Mouse (Mus musculus) liver, adult 2 months (tissue): Measurements from ENCODE around the gene Cby3.

Experiments
- CTCF ChIP-seq: fragments of 200-500 bp; IDR thresholded peaks from 2 replicates; pipeline ENCODE4 v1.5.1; 2011; ENCODE audit warnings: low read depth, low read length, control low read depth
- POLR2A ChIP-seq: fragments of 200-500 bp; IDR thresholded peaks from 2 replicates; pipeline ENCODE4 v1.6.1; 2011; ENCODE audit warnings: low read length, control low read depth; ENCODE audit not compliant: insufficient read depth; ENCODE audit errors: extremely low read depth

GRCm38 (mm10) chr11:50373086-50373485 lies 18.8 kb downstream of the Cby3 start:
- TF ChIP-seq POLR2A = no peak
- TF ChIP-seq CTCF = no peak
